Mouse (Mus musculus) forebrain, embryonic 12.5 days (tissue): ENCODE results near the gene Zfp507. TPM values are rescaled to one million over a fixed set of nuclear protein-coding genes. Genes with fewer than 3 reads are reported as not detected.

Experiments
- ATAC-seq: fragments of 200-750 bp; cut with Nextera tagmentation; 2 replicates; pipeline ENCODE4 v1.8.0; 2017; ENCODE audit warnings: moderate TSS enrichment; ENCODE audit not compliant: low FRiP score
- H3K27ac ChIP-seq: fragments of 300-500 bp; sonication (generic); 2 replicates; pipeline ENCODE4 v1.5.1; 2016; ENCODE audit warnings: mild to moderate bottlenecking
- H3K27me3 ChIP-seq: fragments of 300-500 bp; sonication (generic); 2 replicates; pipeline ENCODE4 v1.6.1; 2016; ENCODE audit warnings: mild to moderate bottlenecking
- H3K36me3 ChIP-seq: fragments of 300-500 bp; sonication (generic); replicated peaks from 2 replicates; pipeline ENCODE4 v1.6.1; 2016; ENCODE audit warnings: mild to moderate bottlenecking
- H3K4me1 ChIP-seq: fragments of 300-500 bp; sonication (generic); 2 replicates; pipeline ENCODE4 v1.6.1; 2016
- H3K4me2 ChIP-seq: fragments of 300-500 bp; sonication (generic); 2 replicates; pipeline ENCODE4 v1.6.1; 2016; ENCODE audit warnings: mild to moderate bottlenecking, moderate library complexity
- H3K4me3 ChIP-seq: fragments of 300-500 bp; sonication (generic); replicated peaks from 2 replicates; pipeline ENCODE4 v1.5.1; 2016; ENCODE audit warnings: mild to moderate bottlenecking
- H3K9ac ChIP-seq: fragments of 300-500 bp; sonication (generic); 2 replicates; pipeline ENCODE4 v1.6.1; 2016; ENCODE audit warnings: mild to moderate bottlenecking
- H3K9me3 ChIP-seq: fragments of 300-500 bp; sonication (generic); 2 replicates; pipeline ENCODE4 v1.6.1; 2016
- WGBS: fragments of 180-500 bp; shearing (Covaris S2); methylation state at CpG from one replicate; pipeline ENCODE4 v1.1.7; 2016; 5-methylcytosine and 5-hydroxymethylcytosine counted together
- polyA plus RNA-seq: library from polyadenylated mRNA; unstranded; fragments of >200 nt; fragmentation: Nextera tagmentation; extraction: Ambion mirVana; gene quantifications from 2 replicates; pipeline ENCODE4 v1.2.1, GENCODE M21; 2016

Zfp507 gene
- polyA plus RNA-seq, 1 experiment from 2014 or later = 23.2 TPM

- H3K27ac ChIP-seq = no peak overlapping the region
- peaks cover 70% of the 10 kb centered on the region for H3K36me3 ChIP-seq
- no peak overlapping the region for H3K4me2 ChIP-seq
- H3K9ac ChIP-seq = no peak overlapping the region
- no peak for ATAC-seq
- peaks cover 6% of the 10 kb centered on the region; the same call in 1 of the 2 replicates for H3K27me3 ChIP-seq
- 90% methylated on average over 12 of the region's 12 CpGs for WGBS
- no peak overlapping the region for H3K4me3 ChIP-seq
- H3K4me1 ChIP-seq = no peaks in the 10 kb centered on the region; the same call in none of the 2 replicates
- H3K9me3 ChIP-seq = no peaks in the 10 kb centered on the region
Measured at GRCm38 (mm10) chr7:35746686-35747396, 56.0 kb downstream of the Zfp507 start.

DNA sequence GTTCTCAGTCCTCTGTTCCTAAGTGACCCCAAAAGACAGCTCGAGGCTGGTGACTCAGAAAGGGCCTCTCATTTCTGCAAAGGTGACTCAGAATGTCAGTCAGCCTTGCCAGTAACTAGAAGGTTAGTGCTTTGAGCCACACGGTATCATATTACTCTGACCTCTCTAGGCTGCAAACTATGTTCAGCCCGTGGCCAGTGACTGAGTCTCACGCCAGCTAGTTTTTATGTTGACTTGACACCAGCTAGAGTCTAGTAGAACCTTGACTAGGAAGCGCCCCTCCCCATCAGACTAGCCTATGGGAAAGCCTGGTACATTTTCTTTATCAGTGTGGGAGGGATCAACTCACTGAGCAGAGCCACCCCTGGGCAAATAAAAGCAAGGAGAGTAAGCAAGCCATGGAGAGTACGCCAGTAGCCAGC, 57.5 kb downstream of the Zfp507 start:
- no peaks in the 10 kb centered on the region for H3K9me3 ChIP-seq

DNA sequence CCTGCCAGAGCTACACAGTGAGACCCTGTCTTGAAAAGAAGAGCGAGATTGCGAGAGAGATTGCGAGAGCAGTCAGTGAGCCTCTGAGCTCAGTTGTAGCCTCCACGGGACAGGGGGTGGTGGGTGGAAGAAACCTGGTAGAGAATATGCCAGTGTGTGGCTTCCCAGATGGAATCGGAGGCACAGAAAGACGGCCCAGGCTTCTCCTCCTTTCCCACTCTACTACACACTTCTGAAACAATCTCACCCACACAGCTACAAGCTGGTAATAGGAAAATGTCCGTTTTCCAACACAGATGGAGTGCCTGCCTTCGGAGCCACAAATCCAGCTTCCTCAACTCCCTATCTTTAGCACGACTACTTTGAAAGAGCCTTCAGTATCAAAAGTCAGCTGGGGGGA, 58.0 kb downstream of the Zfp507 start:
- no peak overlapping the region for H3K9ac ChIP-seq
- H3K27ac ChIP-seq = no peak overlapping the region
- H3K27me3 ChIP-seq = 0 out of 2 replicates have a peak, but pooled peaks cover under 1% of the 10 kb centered on the region
- no peak overlapping the region for H3K4me3 ChIP-seq
- H3K4me2 ChIP-seq = no peak overlapping the region
- ATAC-seq = no peak
- H3K9me3 ChIP-seq = no peaks in the 10 kb centered on the region
- peaks cover 58% of the 10 kb centered on the region for H3K36me3 ChIP-seq
- peaks cover 7% of the 10 kb centered on the region for H3K4me1 ChIP-seq
- WGBS = 91% methylated on average over 9 of the region's 9 CpGs

More for the DNA sequence above, 57.5 kb downstream of the Zfp507 start:
- Histone ChIP-seq H3K27ac (no peak overlapping the region), H3K9ac (no peak overlapping the region), H3K4me3 (no peak overlapping the region), H3K36me3 (peaks cover 63% of the 10 kb centered on the region), H3K4me2 (no peak overlapping the region), H3K27me3 (peaks cover 4% of the 10 kb centered on the region; the same call in 1 of the 2 replicates), H3K4me1 (peaks cover 4% of the 10 kb centered on the region)
- WGBS = 93% methylated on average over 6 of the region's 6 CpGs
- no peak for ATAC-seq

- Histone ChIP-seq H3K9ac (no peak overlapping the region), H3K4me3 (no peak overlapping the region), H3K27ac (no peak overlapping the region), H3K4me1 (peaks cover 7% of the 10 kb centered on the region), H3K27me3 (no peaks in the 10 kb centered on the region), H3K4me2 (no peak overlapping the region), H3K9me3 (0 out of 2 replicates have a peak, but pooled peaks cover 3% of the 10 kb centered on the region), H3K36me3 (peaks cover 53% of the 10 kb centered on the region)
- no peak for ATAC-seq
- WGBS = 92% methylated on average over 5 of the region's 5 CpGs
Measured at GRCm38 (mm10) chr7:35742310-35742709, 60.5 kb downstream of the Zfp507 start.

DNA sequence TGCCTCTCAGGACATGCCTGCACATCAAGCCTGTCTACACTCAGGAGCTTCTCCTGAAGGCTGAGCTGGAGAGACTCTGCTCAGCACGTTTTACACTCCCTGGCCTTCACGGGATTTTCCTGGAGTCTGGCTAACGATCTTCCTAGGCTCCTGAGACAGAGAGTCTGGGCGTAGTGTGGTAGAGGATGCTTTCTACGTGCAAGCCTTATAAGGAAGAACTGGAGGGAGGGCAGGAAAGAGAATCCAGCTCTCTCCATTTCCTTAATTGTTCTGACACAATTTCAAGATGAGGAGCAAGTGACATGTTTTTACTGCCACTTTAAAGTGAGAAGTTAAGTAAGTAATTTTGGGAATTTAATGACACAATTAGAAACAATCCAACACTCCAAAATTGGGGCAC, 60.9 kb downstream of the Zfp507 start:
- Histone ChIP-seq H3K36me3 (peaks cover 51% of the 10 kb centered on the region), H3K9ac (no peak overlapping the region), H3K4me2 (no peak overlapping the region), H3K4me1 (peaks cover 7% of the 10 kb centered on the region; the same call in 1 of the 2 replicates), H3K9me3 (0 out of 2 replicates have a peak, but pooled peaks cover 3% of the 10 kb centered on the region), H3K27me3 (no peaks in the 10 kb centered on the region), H3K4me3 (no peak overlapping the region), H3K27ac (no peak overlapping the region)
- WGBS = 80% methylated on average over 5 of the region's 5 CpGs
- ATAC-seq = no peak

GRCm38 (mm10) chr7:35740489-35741230, 62.1 kb downstream of the Zfp507 start:
- Histone ChIP-seq H3K4me3 (no peak overlapping the region), H3K36me3 (peaks cover 48% of the 10 kb centered on the region), H3K27ac (no peak overlapping the region), H3K9me3 (0 out of 2 replicates have a peak, but pooled peaks cover 3% of the 10 kb centered on the region), H3K4me1 (peaks cover 7% of the 10 kb centered on the region; the same call in 1 of the 2 replicates), H3K9ac (no peak overlapping the region), H3K4me2 (no peak overlapping the region), H3K27me3 (no peaks in the 10 kb centered on the region)
- no peak; the same call in 1 of the 2 replicates for ATAC-seq
- WGBS = 58% methylated on average over 5 of the region's 5 CpGs

GRCm38 (mm10) chr7:35738871-35739270, 63.9 kb downstream of the Zfp507 start:
- Histone ChIP-seq H3K4me2 (no peak overlapping the region), H3K4me1 (peaks cover 7% of the 10 kb centered on the region; the same call in 1 of the 2 replicates), H3K9me3 (0 out of 2 replicates have a peak, but pooled peaks cover 3% of the 10 kb centered on the region), H3K27me3 (no peaks in the 10 kb centered on the region), H3K9ac (no peak overlapping the region), H3K27ac (no peak overlapping the region), H3K36me3 (peaks cover 48% of the 10 kb centered on the region), H3K4me3 (no peak overlapping the region)
- no peak for ATAC-seq

DNA sequence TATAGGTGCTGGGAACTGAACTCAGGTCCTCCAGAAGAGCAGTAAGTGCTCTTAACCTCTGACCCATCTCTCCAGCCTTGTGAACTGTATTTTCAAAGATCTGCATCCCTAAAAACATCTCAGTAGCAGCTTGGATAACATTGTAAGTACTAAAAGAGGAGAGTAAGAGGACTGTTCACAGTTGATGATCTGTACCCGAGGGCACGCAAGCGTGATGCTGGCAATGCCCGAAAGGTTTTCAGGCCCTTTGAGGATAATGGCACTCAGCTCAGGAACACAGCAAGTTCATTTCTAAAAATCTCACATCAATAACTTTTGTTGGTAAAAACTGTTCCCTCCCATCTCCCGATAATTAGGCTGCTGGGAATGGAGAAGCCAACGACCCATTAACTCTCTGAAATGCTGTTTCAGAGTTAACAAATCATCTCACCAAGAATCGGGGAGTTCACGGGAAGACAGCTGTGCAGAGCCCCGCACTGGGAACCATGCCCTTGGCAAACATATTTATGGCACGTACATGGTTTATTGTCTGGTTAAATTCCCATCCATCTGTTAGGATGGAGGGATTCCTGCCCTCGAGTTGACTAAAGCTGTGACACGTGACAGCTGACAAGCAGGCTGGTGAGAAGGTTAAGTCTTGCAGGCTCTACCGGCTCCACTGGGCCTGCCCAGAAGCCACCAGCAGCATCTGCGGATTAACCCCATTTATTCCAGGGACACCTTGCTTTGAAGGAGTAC, 69.3 kb downstream of the Zfp507 start:
- no peak overlapping the region for H3K4me3 ChIP-seq
- no peak overlapping the region for H3K9ac ChIP-seq
- WGBS = 63% methylated on average over 14 of the region's 14 CpGs
- no peaks in the 10 kb centered on the region for H3K27me3 ChIP-seq
- H3K36me3 ChIP-seq = peaks cover 47% of the 10 kb centered on the region
- peak; percentile 28; the same call in 1 of the 2 replicates for ATAC-seq
- H3K4me2 ChIP-seq = no peak overlapping the region
- H3K4me1 ChIP-seq = peaks cover 14% of the 10 kb centered on the region; the same call in 1 of the 2 replicates
- H3K27ac ChIP-seq = peak overlapping the region; percentile 87
- 0 out of 2 replicates have a peak, but pooled peaks cover 4% of the 10 kb centered on the region for H3K9me3 ChIP-seq

GRCm38 (mm10) chr7:35732585-35733059, 70.2 kb downstream of the Zfp507 start:
- ATAC-seq = peak; percentile 70; the same call in 1 of the 2 replicates
- Histone ChIP-seq H3K36me3 (peaks cover 47% of the 10 kb centered on the region), H3K9ac (no peak overlapping the region), H3K9me3 (0 out of 2 replicates have a peak, but pooled peaks cover 11% of the 10 kb centered on the region), H3K4me1 (peaks cover 14% of the 10 kb centered on the region; the same call in 1 of the 2 replicates), H3K27ac (peak overlapping the region; percentile 87), H3K27me3 (no peaks in the 10 kb centered on the region), H3K4me2 (no peak overlapping the region), H3K4me3 (no peak overlapping the region)
- WGBS = 35% methylated on average over 10 of the region's 10 CpGs

DNA sequence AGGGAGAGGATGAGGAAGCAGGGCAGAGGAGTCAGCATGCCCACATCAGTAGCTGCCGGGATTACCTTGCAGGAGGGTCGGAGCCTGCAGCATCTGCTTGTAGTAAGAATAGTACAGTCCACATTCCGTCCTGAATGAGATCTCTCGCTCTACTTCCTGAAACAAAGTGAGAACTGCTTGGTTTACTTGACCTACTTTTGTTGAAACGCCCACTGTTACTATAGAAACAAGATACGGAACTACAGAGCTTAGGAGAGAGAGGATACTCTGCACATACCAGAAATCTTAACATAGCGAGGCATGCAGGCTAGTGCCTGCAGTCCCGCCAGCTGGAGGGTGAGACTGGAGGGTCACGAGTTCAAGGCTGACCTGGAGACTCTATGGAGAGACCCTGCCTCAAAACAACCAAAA, 73.2 kb downstream of the Zfp507 start:
- Histone ChIP-seq H3K27ac (no peak overlapping the region), H3K9me3 (0 out of 2 replicates have a peak, but pooled peaks cover 9% of the 10 kb centered on the region), H3K4me3 (no peak overlapping the region), H3K4me2 (no peak overlapping the region), H3K27me3 (no peaks in the 10 kb centered on the region), H3K4me1 (peaks cover 14% of the 10 kb centered on the region; the same call in 1 of the 2 replicates), H3K36me3 (peaks cover 48% of the 10 kb centered on the region), H3K9ac (no peak overlapping the region)
- 90% methylated on average over 9 of the region's 9 CpGs for WGBS
- ATAC-seq = no peak

- Histone ChIP-seq H3K36me3 (peaks cover 57% of the 10 kb centered on the region), H3K4me3 (no peak overlapping the region), H3K4me1 (peaks cover 9% of the 10 kb centered on the region; the same call in 1 of the 2 replicates), H3K27ac (no peak overlapping the region), H3K9me3 (0 out of 2 replicates have a peak, but pooled peaks cover 9% of the 10 kb centered on the region), H3K4me2 (no peak overlapping the region), H3K9ac (no peak overlapping the region), H3K27me3 (no peaks in the 10 kb centered on the region)
- 94% methylated on average over 12 of the region's 12 CpGs for WGBS
- no peak for ATAC-seq
Measured at GRCm38 (mm10) chr7:35728376-35728775, 74.4 kb downstream of the Zfp507 start.
